Mouse (Mus musculus): Measurements from ENCODE around the gene Ikzf1. TPM values are rescaled to one million over a fixed set of nuclear protein-coding genes. Genes with fewer than 3 reads are reported as not detected.
A peak's percentile ranks its signal among the peaks of the same experiment; 100 is the strongest.

Gene Ikzf1
- polyA plus RNA-seq, 1 experiment from 2014 or later = 0.99 TPM

GRCm38 (mm10) chr11:11808820-11809403, 124.1 kb downstream of the Ikzf1 start, which contains the start of gene Fignl1:
Gene Fignl1 (minus strand): TSS chr11:11808962.
- H3K27ac ChIP-seq = peak within 1 kb of the TSS; percentile 84
- peak; percentile 93 for ATAC-seq (ENCODE audit: low FRiP score, low read depth)
- under 1% methylated on average over 53 of the region's 53 CpGs for WGBS
- H3K9ac ChIP-seq = peak within 1 kb of the TSS; percentile 64
- no peaks in the 10 kb centered on the region for H3K9me3 ChIP-seq
- peak within 1 kb of the TSS; percentile 67 for H3K4me3 ChIP-seq
- H3K4me2 ChIP-seq (replicated peaks) = peak within 1 kb of the TSS; percentile 59
- 0 out of 2 replicates have a peak, but pooled peaks cover 8% of the 10 kb centered on the region for H3K4me1 ChIP-seq
- H3K36me3 ChIP-seq = peaks cover 10% of the 10 kb centered on the region; the same call in 1 of the 2 replicates
- H3K27me3 ChIP-seq (replicated peaks) = no peaks in the 10 kb centered on the region

- Histone ChIP-seq H3K9ac (peak overlapping the region; percentile 64), H3K4me1 (0 out of 2 replicates have a peak, but pooled peaks cover 8% of the 10 kb centered on the region), H3K4me2 (replicated peaks) (peak overlapping the region; percentile 59), H3K27ac (peak overlapping the region; percentile 84), H3K36me3 (peaks cover 6% of the 10 kb centered on the region; the same call in 1 of the 2 replicates), H3K9me3 (no peaks in the 10 kb centered on the region), H3K4me3 (peak overlapping the region; percentile 67), H3K27me3 (replicated peaks) (no peaks in the 10 kb centered on the region)
- peak; percentile 54 for ATAC-seq (ENCODE audit: low FRiP score, low read depth)
- 3% methylated on average over 11 of the region's 11 CpGs for WGBS
These were observed 124.8 kb downstream of the Ikzf1 start for GRCm38 (mm10) chr11:11809404-11810175.

GRCm38 (mm10) chr11:11811906-11812480, 127.2 kb downstream of the Ikzf1 start:
- Histone ChIP-seq H3K9me3 (no peaks in the 10 kb centered on the region), H3K4me2 (replicated peaks) (peak overlapping the region; percentile 33), H3K9ac (no peak overlapping the region), H3K4me1 (0 out of 2 replicates have a peak, but pooled peaks cover 8% of the 10 kb centered on the region), H3K36me3 (no peaks in the 10 kb centered on the region), H3K27ac (no peak overlapping the region), H3K4me3 (no peak overlapping the region), H3K27me3 (replicated peaks) (no peaks in the 10 kb centered on the region)
- no peak for ATAC-seq (ENCODE audit: low FRiP score, low read depth)
- WGBS = 25% methylated on average over 9 of the region's 9 CpGs

- no peak overlapping the region for H3K4me2 ChIP-seq (replicated peaks)
- H3K9me3 ChIP-seq = no peaks in the 10 kb centered on the region
- no peak overlapping the region for H3K27ac ChIP-seq
- no peaks in the 10 kb centered on the region for H3K36me3 ChIP-seq
- H3K9ac ChIP-seq = no peak overlapping the region
- H3K4me1 ChIP-seq = 0 out of 2 replicates have a peak, but pooled peaks cover 2% of the 10 kb centered on the region
- no peak for ATAC-seq (ENCODE audit: low FRiP score, low read depth)
- 81% methylated on average over 3 of the region's 3 CpGs for WGBS
- no peaks in the 10 kb centered on the region for H3K27me3 ChIP-seq (replicated peaks)
- H3K4me3 ChIP-seq = no peak overlapping the region
These were observed 130.9 kb downstream of the Ikzf1 start for GRCm38 (mm10) chr11:11815737-11816136.

- WGBS = 89% methylated on average over 6 of the region's 6 CpGs
- Histone ChIP-seq H3K9me3 (no peaks in the 10 kb centered on the region), H3K27ac (no peak overlapping the region)
These were observed 134.0 kb downstream of the Ikzf1 start for GRCm38 (mm10) chr11:11818797-11819196.

GRCm38 (mm10) chr11:11819206-11819605, 134.4 kb downstream of the Ikzf1 start:
- H3K27me3 ChIP-seq (replicated peaks) = no peaks in the 10 kb centered on the region
- 90% methylated on average over 5 of the region's 5 CpGs for WGBS

More at GRCm38 (mm10) chr11:11818797-11819196, 134.0 kb downstream of the Ikzf1 start:
- Histone ChIP-seq H3K27me3 (replicated peaks) (no peaks in the 10 kb centered on the region), H3K4me3 (no peak overlapping the region), H3K36me3 (no peaks in the 10 kb centered on the region), H3K4me2 (replicated peaks) (no peak overlapping the region), H3K4me1 (peaks cover 30% of the 10 kb centered on the region), H3K9ac (no peak overlapping the region)
- ATAC-seq (ENCODE audit: low FRiP score, low read depth) = no peak

GRCm38 (mm10) chr11:11820251-11820650, 135.4 kb downstream of the Ikzf1 start:
- Histone ChIP-seq H3K27me3 (replicated peaks) (no peaks in the 10 kb centered on the region), H3K9ac (no peak overlapping the region), H3K4me2 (replicated peaks) (no peak overlapping the region), H3K4me3 (no peak overlapping the region), H3K27ac (no peak overlapping the region), H3K36me3 (no peaks in the 10 kb centered on the region), H3K4me1 (peaks cover 43% of the 10 kb centered on the region), H3K9me3 (no peaks in the 10 kb centered on the region)
- ATAC-seq (ENCODE audit: low FRiP score, low read depth) = peak; percentile 28
- 9% methylated on average over 2 of the region's 2 CpGs for WGBS

More at GRCm38 (mm10) chr11:11819206-11819605, 134.4 kb downstream of the Ikzf1 start:
- Histone ChIP-seq H3K4me3 (no peak overlapping the region), H3K4me2 (replicated peaks) (no peak overlapping the region), H3K27ac (no peak overlapping the region), H3K4me1 (peaks cover 34% of the 10 kb centered on the region), H3K9ac (no peak overlapping the region), H3K36me3 (no peaks in the 10 kb centered on the region), H3K9me3 (no peaks in the 10 kb centered on the region)
- no peak for ATAC-seq (ENCODE audit: low FRiP score, low read depth)

- WGBS = 64% methylated on average over 3 of the region's 3 CpGs
- no peaks in the 10 kb centered on the region for H3K27me3 ChIP-seq (replicated peaks)
- H3K9ac ChIP-seq = no peak overlapping the region
These were observed 135.9 kb downstream of the Ikzf1 start for GRCm38 (mm10) chr11:11820737-11821136.

GRCm38 (mm10) chr11:11821387-11821975, 136.7 kb downstream of the Ikzf1 start:
- no peaks in the 10 kb centered on the region for H3K9me3 ChIP-seq
- peaks cover 45% of the 10 kb centered on the region for H3K4me1 ChIP-seq
- no peaks in the 10 kb centered on the region for H3K36me3 ChIP-seq
- H3K4me2 ChIP-seq (replicated peaks) = peak overlapping the region; percentile 17
- no peak overlapping the region for H3K4me3 ChIP-seq
- no peaks in the 10 kb centered on the region for H3K27me3 ChIP-seq (replicated peaks)
- 0 out of 2 replicates have a peak overlapping the region, but pooled peaks have one; percentile 2 for H3K9ac ChIP-seq
- peak; percentile 80 for ATAC-seq (ENCODE audit: low FRiP score, low read depth)
- WGBS = 6% methylated on average over 16 of the region's 16 CpGs
- peak overlapping the region; percentile 54; the same call in 1 of the 2 replicates for H3K27ac ChIP-seq

More at GRCm38 (mm10) chr11:11820737-11821136, 135.9 kb downstream of the Ikzf1 start:
- ATAC-seq (ENCODE audit: low FRiP score, low read depth) = no peak; the same call in 1 of the 2 replicates
- H3K27ac ChIP-seq = 0 out of 2 replicates have a peak overlapping the region, but pooled peaks have one; percentile 15
- H3K36me3 ChIP-seq = no peaks in the 10 kb centered on the region
- no peak overlapping the region for H3K4me2 ChIP-seq (replicated peaks)
- H3K9me3 ChIP-seq = no peaks in the 10 kb centered on the region
- H3K4me1 ChIP-seq = peaks cover 45% of the 10 kb centered on the region
- no peak overlapping the region for H3K4me3 ChIP-seq

Measured in neural tube, embryonic 12.5 days (tissue).